Mouse (Mus musculus) neural tube, embryonic 12.5 days (tissue): ENCODE measurements around the gene Gtf3c5. TPM values are rescaled to one million over a fixed set of nuclear protein-coding genes. Genes with fewer than 3 reads are reported as not detected.

Source experiments
- ATAC-seq: fragments of 200-750 bp; cut with Nextera tagmentation; 2 replicates; pipeline ENCODE4 v1.8.0; 2017; ENCODE audit warnings: low read depth, mild to moderate bottlenecking, moderate TSS enrichment, moderate library complexity; ENCODE audit not compliant: low FRiP score
- H3K27ac ChIP-seq: fragments of 300-500 bp; sonication (generic); 2 replicates; pipeline ENCODE4 v1.5.1; 2016
- H3K27me3 ChIP-seq: fragments of 300-500 bp; sonication (generic); replicated peaks from 2 replicates; pipeline ENCODE4 v1.6.1; 2016; ENCODE audit warnings: mild to moderate bottlenecking
- H3K36me3 ChIP-seq: fragments of 300-500 bp; sonication (generic); 2 replicates; pipeline ENCODE4 v1.6.1; 2016; ENCODE audit warnings: mild to moderate bottlenecking
- H3K4me1 ChIP-seq: fragments of 300-500 bp; sonication (generic); 2 replicates; pipeline ENCODE4 v1.6.1; 2016
- H3K4me2 ChIP-seq: fragments of 300-500 bp; sonication (generic); replicated peaks from 2 replicates; pipeline ENCODE4 v1.6.1; 2016; ENCODE audit warnings: mild to moderate bottlenecking
- H3K4me3 ChIP-seq: fragments of 300-500 bp; sonication (generic); 2 replicates; pipeline ENCODE4 v1.5.1; 2016
- H3K9ac ChIP-seq: fragments of 300-500 bp; sonication (generic); 2 replicates; pipeline ENCODE4 v1.6.1; 2016; ENCODE audit warnings: mild to moderate bottlenecking
- H3K9me3 ChIP-seq: fragments of 300-500 bp; sonication (generic); 2 replicates; pipeline ENCODE4 v1.6.1; 2016; ENCODE audit warnings: mild to moderate bottlenecking
- WGBS: fragments of 180-500 bp; shearing (Covaris S2); methylation state at CpG from one replicate; pipeline ENCODE4 v1.1.7; 2016; 5-methylcytosine and 5-hydroxymethylcytosine counted together
- polyA plus RNA-seq: library from polyadenylated mRNA; unstranded; fragments of >200 nt; fragmentation: Nextera tagmentation; extraction: Ambion mirVana; gene quantifications from 2 replicates; pipeline ENCODE4 v1.2.1, GENCODE M21; 2016

Gtf3c5 gene
- polyA plus RNA-seq, 1 experiment from 2014 or later: 46.7 TPM

DNA sequence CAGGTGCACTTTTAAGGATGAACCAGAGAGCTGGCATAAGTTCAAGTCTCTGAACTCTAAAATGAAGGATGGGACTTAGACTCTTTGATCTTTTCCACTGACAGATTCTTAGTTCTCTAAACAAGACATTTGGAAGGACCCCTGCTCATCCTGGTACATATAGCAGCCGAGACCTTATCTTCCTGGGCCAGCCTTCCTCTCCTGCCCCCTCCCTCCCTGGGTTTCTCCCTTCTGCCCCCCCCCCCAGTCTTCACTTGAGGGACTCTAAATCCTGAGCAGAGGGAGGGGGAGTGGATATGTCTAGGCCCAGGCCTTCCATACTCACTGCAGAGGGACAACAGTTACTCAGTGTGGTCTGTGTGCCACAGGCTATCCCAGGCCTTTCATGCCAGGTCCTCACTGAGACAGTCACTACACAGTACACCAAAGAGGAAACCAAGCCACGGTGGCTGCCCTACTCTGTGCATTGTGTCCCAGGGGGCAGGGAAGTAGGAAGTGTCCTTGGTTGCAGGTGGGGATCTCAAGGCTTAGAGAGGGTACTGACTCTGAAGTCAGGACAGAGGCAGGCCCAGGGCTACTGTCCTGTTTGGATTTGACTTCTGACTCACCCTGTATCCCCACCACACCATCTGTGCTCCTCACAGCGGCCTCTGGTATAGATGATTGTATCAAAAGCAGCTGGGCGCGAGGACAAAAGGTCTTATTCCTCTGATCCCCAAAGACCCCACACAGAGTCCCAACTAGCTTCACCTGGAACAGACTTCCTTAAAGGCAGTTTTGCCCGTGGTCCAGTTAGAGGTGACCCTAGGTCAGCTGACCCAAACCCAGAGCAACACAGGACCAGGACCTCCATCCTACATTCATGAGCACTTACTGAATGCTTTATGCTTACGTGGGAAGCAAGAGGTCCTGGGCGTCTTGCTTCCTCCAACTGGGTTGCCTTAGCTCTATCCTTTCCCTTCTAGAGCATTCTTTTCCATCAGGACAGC lies 34.2 kb upstream of the Gtf3c5 start:
- Histone ChIP-seq H3K36me3 (no peaks in the 10 kb centered on the region), H3K4me1 (no peaks in the 10 kb centered on the region), H3K4me2 (no peak overlapping the region), H3K27ac (no peak overlapping the region), H3K4me3 (no peak overlapping the region), H3K9me3 (no peaks in the 10 kb centered on the region), H3K27me3 (peaks cover 22% of the 10 kb centered on the region), H3K9ac (no peak overlapping the region)
- no peak for ATAC-seq
- 77% methylated on average over 8 of the region's 8 CpGs for WGBS

DNA sequence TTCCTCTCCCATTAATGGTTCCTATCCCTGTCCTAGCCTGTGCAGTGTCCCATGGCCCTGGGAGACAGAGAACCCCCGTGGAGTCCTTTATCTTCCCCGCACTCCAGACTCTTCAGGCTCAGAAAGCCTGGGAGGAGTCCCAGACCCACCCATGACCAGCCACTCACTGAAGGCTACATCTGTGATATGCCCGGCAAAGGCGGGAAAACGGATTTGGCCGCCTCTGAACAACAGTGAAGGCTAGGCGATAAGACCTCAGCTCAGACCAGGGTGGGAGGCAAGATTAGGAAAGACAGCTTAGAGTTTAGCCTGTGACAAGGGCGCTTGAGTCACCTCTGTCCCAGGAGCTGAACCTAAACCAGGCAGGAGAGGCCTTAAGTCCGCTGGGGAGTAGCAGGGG lies 33.3 kb upstream of the Gtf3c5 start:
- Histone ChIP-seq H3K27ac (no peak overlapping the region), H3K4me2 (no peak overlapping the region), H3K36me3 (no peaks in the 10 kb centered on the region), H3K9me3 (no peaks in the 10 kb centered on the region), H3K4me3 (no peak overlapping the region), H3K4me1 (no peaks in the 10 kb centered on the region), H3K9ac (no peak overlapping the region), H3K27me3 (peaks cover 13% of the 10 kb centered on the region)
- WGBS: 84% methylated on average over 9 of the region's 9 CpGs
- no peak for ATAC-seq

DNA sequence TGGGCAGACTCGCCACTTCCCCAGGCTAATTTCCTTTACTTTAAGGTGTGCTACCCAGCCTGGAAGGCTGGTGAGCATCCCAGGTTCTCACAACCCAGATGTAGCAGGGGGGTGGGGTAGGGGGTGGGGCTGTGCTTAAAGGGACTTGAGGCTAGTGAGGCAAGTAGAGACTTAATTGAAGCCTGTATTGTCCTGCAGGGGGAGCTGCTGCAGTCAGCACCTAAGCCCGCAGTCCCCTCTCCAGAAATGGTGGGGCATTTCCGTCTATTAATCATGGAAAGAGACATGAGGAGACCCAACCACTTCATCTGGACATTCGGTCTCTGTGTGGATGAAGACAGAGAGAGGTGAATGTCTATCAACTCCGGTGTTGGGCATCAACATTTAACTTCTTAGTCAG lies 32.8 kb upstream of the Gtf3c5 start:
- no peaks in the 10 kb centered on the region for H3K4me1 ChIP-seq
- peaks cover 8% of the 10 kb centered on the region for H3K27me3 ChIP-seq
- 35% methylated on average over 5 of the region's 5 CpGs for WGBS
- no peak overlapping the region for H3K27ac ChIP-seq
- no peak for ATAC-seq
- H3K9me3 ChIP-seq: no peaks in the 10 kb centered on the region
- H3K9ac ChIP-seq: no peak overlapping the region
- no peak overlapping the region for H3K4me3 ChIP-seq
- no peak overlapping the region for H3K4me2 ChIP-seq
- H3K36me3 ChIP-seq: no peaks in the 10 kb centered on the region

- H3K4me2 ChIP-seq: no peak overlapping the region
- no peak overlapping the region for H3K27ac ChIP-seq
- H3K9me3 ChIP-seq: no peaks in the 10 kb centered on the region
- WGBS: 93% methylated on average over 10 of the region's 10 CpGs
- H3K36me3 ChIP-seq: no peaks in the 10 kb centered on the region
- no peak overlapping the region for H3K9ac ChIP-seq
- ATAC-seq: no peak
- no peaks in the 10 kb centered on the region for H3K4me1 ChIP-seq
- H3K27me3 ChIP-seq: no peaks in the 10 kb centered on the region
- H3K4me3 ChIP-seq: no peak overlapping the region
Observed at GRCm38 (mm10) chr2:28613599-28613998, 30.0 kb upstream of the Gtf3c5 start.

- no peaks in the 10 kb centered on the region for H3K9me3 ChIP-seq
- H3K27me3 ChIP-seq: no peaks in the 10 kb centered on the region
- no peak overlapping the region for H3K9ac ChIP-seq
- no peak overlapping the region for H3K4me3 ChIP-seq
- no peaks in the 10 kb centered on the region for H3K4me1 ChIP-seq
- no peaks in the 10 kb centered on the region for H3K36me3 ChIP-seq
- WGBS: 66% methylated on average over 10 of the region's 10 CpGs
- H3K27ac ChIP-seq: no peak overlapping the region
- ATAC-seq: no peak
- H3K4me2 ChIP-seq: no peak overlapping the region
Observed at GRCm38 (mm10) chr2:28612436-28613063, 29.0 kb upstream of the Gtf3c5 start.

GRCm38 (mm10) chr2:28611407-28611787 lies 27.8 kb upstream of the Gtf3c5 start:
- Histone ChIP-seq H3K4me1 (no peaks in the 10 kb centered on the region), H3K4me3 (no peak overlapping the region), H3K9ac (no peak overlapping the region), H3K4me2 (no peak overlapping the region), H3K27ac (no peak overlapping the region), H3K9me3 (no peaks in the 10 kb centered on the region), H3K27me3 (no peaks in the 10 kb centered on the region), H3K36me3 (no peaks in the 10 kb centered on the region)
- 89% methylated on average over 17 of the region's 17 CpGs for WGBS
- no peak for ATAC-seq

DNA sequence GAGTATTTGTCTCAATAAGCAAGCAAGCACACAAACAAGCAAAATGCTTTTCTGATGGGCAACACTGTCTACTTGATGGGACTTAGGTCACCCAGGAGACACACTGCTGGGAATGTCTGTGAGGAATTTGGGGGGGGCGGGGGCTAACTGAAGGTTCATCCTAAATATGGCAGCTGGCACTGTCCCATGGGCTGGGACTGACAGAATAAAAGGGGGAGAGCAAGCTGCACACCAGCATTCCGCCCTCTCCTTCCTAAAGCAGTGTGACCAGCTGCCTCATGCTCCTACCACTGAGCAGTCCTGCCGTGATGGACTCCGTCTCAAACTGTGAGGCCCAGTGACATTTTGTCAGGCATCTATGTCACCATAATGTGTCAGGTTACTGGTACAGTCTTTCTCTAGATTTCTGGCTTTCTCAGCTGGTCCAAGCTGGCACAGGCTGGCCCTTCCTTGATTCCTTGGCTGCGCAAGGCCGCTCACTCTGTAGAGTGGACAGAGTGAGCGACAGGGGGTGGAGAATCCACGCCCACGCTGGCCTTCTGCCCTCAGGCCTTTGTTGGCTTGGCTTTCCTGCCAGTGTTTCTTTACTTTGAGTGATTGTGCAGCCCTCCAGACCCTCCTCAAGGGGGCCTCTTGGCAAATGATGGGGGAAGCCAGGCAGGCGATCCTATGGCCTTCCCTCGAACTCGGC lies 27.3 kb upstream of the Gtf3c5 start:
- no peak overlapping the region for H3K4me3 ChIP-seq
- H3K4me2 ChIP-seq: no peak overlapping the region
- H3K9me3 ChIP-seq: no peaks in the 10 kb centered on the region
- H3K9ac ChIP-seq: no peak overlapping the region
- no peak overlapping the region for H3K27ac ChIP-seq
- ATAC-seq: no peak
- no peaks in the 10 kb centered on the region for H3K36me3 ChIP-seq
- no peaks in the 10 kb centered on the region for H3K27me3 ChIP-seq
- WGBS: 66% methylated on average over 12 of the region's 12 CpGs
- H3K4me1 ChIP-seq: no peaks in the 10 kb centered on the region

GRCm38 (mm10) chr2:28609851-28610250 lies 26.3 kb upstream of the Gtf3c5 start:
- Histone ChIP-seq H3K4me1 (no peaks in the 10 kb centered on the region), H3K27me3 (no peaks in the 10 kb centered on the region), H3K27ac (no peak overlapping the region), H3K4me2 (no peak overlapping the region), H3K9me3 (no peaks in the 10 kb centered on the region), H3K9ac (no peak overlapping the region), H3K36me3 (no peaks in the 10 kb centered on the region), H3K4me3 (no peak overlapping the region)
- ATAC-seq: no peak
- 86% methylated on average over 10 of the region's 10 CpGs for WGBS

DNA sequence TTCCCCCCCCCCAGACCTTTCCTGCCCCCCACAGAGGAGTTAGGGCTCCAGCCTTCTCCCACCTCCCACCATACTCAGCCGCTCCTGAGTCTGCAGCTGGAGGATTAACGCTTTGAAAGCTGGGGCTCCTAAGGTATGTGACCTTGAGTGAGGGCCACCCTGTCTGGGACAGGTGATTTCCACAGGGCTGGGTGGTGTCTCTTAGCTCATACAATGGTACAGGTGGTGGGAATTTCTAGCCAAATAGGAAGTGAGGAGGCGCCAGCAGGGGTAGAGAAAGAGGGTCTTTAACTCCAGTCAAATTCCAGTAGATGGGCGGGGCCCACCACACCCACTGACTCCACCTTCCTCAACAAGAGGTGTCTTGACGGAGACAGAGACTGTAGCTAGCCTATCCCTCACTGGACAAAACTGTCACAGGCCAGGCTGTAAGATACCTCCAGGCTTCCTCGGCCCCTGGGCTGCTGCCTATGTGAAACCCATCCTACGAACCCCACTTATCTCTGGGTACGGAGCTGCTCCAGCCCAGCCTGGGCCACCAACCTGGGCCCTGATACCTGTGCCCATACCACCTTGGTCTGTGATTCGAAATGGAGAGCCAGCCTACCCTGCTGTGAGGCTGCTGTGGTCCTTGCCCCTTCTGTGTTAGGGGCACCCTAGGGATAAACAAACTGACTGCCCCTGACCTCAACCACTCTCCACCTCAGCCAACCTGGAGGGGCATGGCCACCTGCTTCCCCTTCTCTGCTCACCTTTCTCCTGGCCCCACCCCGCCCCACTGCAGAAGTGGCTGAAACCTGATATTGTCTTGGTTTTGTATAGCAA lies 24.0 kb upstream of the Gtf3c5 start:
- H3K36me3 ChIP-seq: no peaks in the 10 kb centered on the region
- no peaks in the 10 kb centered on the region for H3K4me1 ChIP-seq
- H3K27me3 ChIP-seq: no peaks in the 10 kb centered on the region
- no peak overlapping the region for H3K27ac ChIP-seq
- ATAC-seq: no peak
- H3K9me3 ChIP-seq: no peaks in the 10 kb centered on the region
- H3K9ac ChIP-seq: no peak overlapping the region
- WGBS: 40% methylated on average over 10 of the region's 10 CpGs
- H3K4me2 ChIP-seq: no peak overlapping the region
- H3K4me3 ChIP-seq: no peak overlapping the region

DNA sequence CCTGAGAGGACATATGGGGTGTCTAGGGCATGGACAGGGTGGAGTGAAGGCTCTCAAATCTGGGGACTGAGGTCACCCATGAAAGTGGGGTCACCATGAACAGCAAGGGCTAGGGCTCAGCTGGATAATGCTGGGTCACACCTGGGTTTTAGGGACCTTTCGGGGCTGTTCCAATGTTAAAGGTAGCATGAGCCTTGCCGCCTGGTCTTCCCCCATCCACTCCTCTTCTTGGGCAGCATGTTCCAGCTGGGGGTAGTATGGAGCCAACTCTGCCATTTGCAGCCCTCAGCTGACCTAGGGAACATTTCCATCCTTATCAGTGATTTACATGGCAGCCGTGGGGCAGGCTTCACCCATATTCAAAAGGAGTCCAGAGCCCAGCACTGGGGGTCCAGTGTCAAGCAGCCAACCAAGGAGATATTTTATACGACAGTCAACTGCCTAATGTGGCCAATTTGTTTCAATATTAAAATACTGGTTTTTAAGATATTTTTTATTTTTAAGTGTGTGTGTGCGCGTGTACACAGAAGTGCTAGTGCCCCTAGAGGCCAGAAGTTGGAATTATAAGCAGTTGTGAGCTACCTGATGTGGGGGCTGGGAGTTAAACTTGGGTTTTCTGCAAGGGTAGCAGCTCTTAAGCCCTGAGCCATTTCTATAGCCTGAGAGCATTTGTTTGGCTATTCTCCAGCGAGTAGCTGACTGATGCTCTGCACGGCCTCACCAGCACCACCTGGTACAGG lies 23.2 kb upstream of the Gtf3c5 start:
- Histone ChIP-seq H3K9me3 (no peaks in the 10 kb centered on the region), H3K9ac (no peak overlapping the region), H3K4me2 (no peak overlapping the region), H3K4me1 (no peaks in the 10 kb centered on the region), H3K27me3 (no peaks in the 10 kb centered on the region), H3K36me3 (no peaks in the 10 kb centered on the region), H3K4me3 (no peak overlapping the region), H3K27ac (no peak overlapping the region)
- ATAC-seq: no peak
- 64% methylated on average over 8 of the region's 8 CpGs for WGBS

GRCm38 (mm10) chr2:28605789-28606541 lies 22.4 kb upstream of the Gtf3c5 start:
- Histone ChIP-seq H3K27me3 (no peaks in the 10 kb centered on the region), H3K4me1 (no peaks in the 10 kb centered on the region)
- no peak for ATAC-seq

More at GRCm38 (mm10) chr2:28605789-28606541, 22.4 kb upstream of the Gtf3c5 start:
- no peak overlapping the region for H3K27ac ChIP-seq
- H3K36me3 ChIP-seq: no peaks in the 10 kb centered on the region
- H3K9ac ChIP-seq: no peak overlapping the region
- 66% methylated on average over 14 of the region's 14 CpGs for WGBS
- H3K4me2 ChIP-seq: no peak overlapping the region
- H3K4me3 ChIP-seq: no peak overlapping the region
- no peaks in the 10 kb centered on the region for H3K9me3 ChIP-seq
